Mouse (Mus musculus) thymus, postnatal 36 days (tissue): ENCODE measurements at regions not wholly inside any gene's neighbourhood (a gene's known extent, or its start where the extent isn't known, plus 50 kb on each side); places are given as distances from the start of the nearest gene placed in this dataset.

Source experiments
- DNase-seq, 2 experiments: peaks; one replicate each; pipeline ENCODE4 v3.0.0; 2022; ENCODE audit warnings: mixed read lengths in 2 of 2

DNA sequence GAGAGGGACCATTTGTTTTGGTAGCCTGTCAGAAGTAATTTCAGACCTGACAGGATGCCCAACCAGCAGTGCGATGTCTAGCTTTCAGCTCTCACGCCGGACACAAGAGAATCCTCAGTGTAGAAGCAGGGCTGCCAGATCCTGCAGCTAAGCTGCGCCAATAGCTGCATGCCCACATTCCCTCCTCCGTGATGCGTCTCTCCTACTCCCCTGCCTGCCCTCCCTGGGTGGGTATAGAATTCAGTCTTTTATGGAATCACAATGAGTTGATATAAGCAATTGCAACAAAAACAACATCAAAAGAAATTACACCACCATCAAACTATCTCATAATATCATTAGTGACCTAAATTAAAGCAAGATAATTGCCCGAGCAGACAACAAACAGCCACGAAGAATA is 587.1 kb downstream of the Ofcc1 start:
- no peak for DNase-seq

DNA sequence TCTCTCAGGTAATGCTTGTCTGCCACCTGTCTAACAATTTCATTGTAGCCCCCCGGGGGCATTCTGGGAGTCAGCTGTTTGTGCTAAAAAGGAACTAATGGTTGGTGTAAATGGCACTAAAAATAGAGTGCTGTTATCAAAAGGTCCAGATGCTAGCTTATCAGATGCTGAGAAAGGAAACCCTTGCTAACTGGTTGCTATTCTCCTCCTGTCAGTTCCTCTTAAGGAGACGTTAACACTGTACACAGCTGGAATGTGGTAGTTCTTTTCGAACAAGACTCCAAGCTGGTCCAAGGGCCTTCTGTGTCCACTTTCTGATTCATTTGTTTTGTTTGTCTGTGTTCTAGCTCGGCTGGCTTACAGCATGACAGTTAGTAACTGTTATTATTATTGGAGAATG is 592.0 kb downstream of the Ofcc1 start:
- DNase-seq: no peak

GRCm38 (mm10) chr13:39766897-39767296 is 594.4 kb downstream of the Ofcc1 start:
- DNase-seq: no peak
